Mouse (Mus musculus) CH12.LX (cell line): ENCODE data around the gene D11Wsu47e. TPM values are rescaled to one million over a fixed set of nuclear protein-coding genes. Genes with fewer than 3 reads are reported as not detected.

Source experiments
- DNase-seq: peaks from one replicate; pipeline ENCODE4 v3.0.0-alpha.2; 2013; ENCODE audit errors: extremely low read depth
- H3K27ac ChIP-seq: 2 replicates; pipeline ENCODE4 v1.5.1; 2012; ENCODE audit warnings: low read depth, mild to moderate bottlenecking, control low read depth, moderate library complexity; ENCODE audit not compliant: insufficient read depth
- H3K27me3 ChIP-seq: replicated peaks from 2 replicates; pipeline ENCODE3; 2012; ENCODE audit warnings: inconsistent platforms
- H3K36me3 ChIP-seq, 2 experiments: replicated peaks in 1 of 2; 2 replicates each; pipeline versions ENCODE3 to v1.6.1; 2012; ENCODE audit warnings: inconsistent platforms in 1 of 2, low read length in 1 of 2, mild to moderate bottlenecking in 1 of 2, mixed read lengths in 1 of 2, moderate library complexity in 1 of 2; ENCODE audit not compliant: control insufficient read depth in 1 of 2, insufficient read depth in 1 of 2
- H3K4me1 ChIP-seq, 2 experiments: 2 replicates each; pipeline ENCODE4 v1.6.1; 2012; ENCODE audit warnings: inconsistent platforms in 1 of 2, moderate library complexity in 1 of 2; ENCODE audit not compliant: insufficient read depth in 2 of 2, control insufficient read depth in 1 of 2
- H3K4me2 ChIP-seq: 2 replicates; pipeline ENCODE4 v1.6.1; 2012; ENCODE audit warnings: low read depth, mild to moderate bottlenecking, control low read depth; ENCODE audit not compliant: poor library complexity, insufficient read depth, severe bottlenecking
- H3K4me3 ChIP-seq, 3 experiments: fragments of 150-350 bp in 1 of 3; sonication (generic) in 1 of 3; replicated peaks in 1 of 3; 2 replicates each; pipeline versions ENCODE3 to v1.5.1; 2011 to 2012; ENCODE audit warnings: low read depth in 2 of 3, low read length in 2 of 3, mild to moderate bottlenecking in 2 of 3, moderate library complexity in 2 of 3, control low read depth in 1 of 3, improper control_type of control experiment in 1 of 3, inconsistent platforms in 1 of 3, mixed read lengths in 1 of 3; ENCODE audit not compliant: poor library complexity in 1 of 3
- H3K79me2 ChIP-seq: replicated peaks from 2 replicates; pipeline ENCODE4 v1.6.1; 2012; ENCODE audit warnings: mild to moderate bottlenecking, moderate library complexity; ENCODE audit not compliant: control insufficient read depth, poor library complexity, insufficient read depth, severe bottlenecking; ENCODE audit errors: extremely low read depth
- H3K9ac ChIP-seq: 2 replicates; pipeline ENCODE4 v1.6.1; 2012; ENCODE audit warnings: low read depth, mild to moderate bottlenecking, control low read depth, moderate library complexity; ENCODE audit not compliant: insufficient read depth
- H3K9me3 ChIP-seq: replicated peaks from 2 replicates; pipeline ENCODE3; 2012; ENCODE audit warnings: low read length, inconsistent platforms, mixed read lengths
- CHD2 ChIP-seq: IDR thresholded peaks from 2 replicates; pipeline ENCODE4 v1.6.1; 2011; ENCODE audit warnings: low read length, improper control_type of control experiment
- CTCF ChIP-seq, 2 experiments: IDR thresholded peaks in 1 of 2; conservative IDR thresholded peaks in 1 of 2; 2 replicates each; pipeline ENCODE4 v1.5.1; 2011 to 2012; ENCODE audit warnings: low read depth in 2 of 2, low read length in 2 of 2, improper control_type of control experiment in 1 of 2, inconsistent platforms in 1 of 2, mild to moderate bottlenecking in 1 of 2, moderate library complexity in 1 of 2
- HCFC1 ChIP-seq: IDR thresholded peaks from 2 replicates; pipeline ENCODE4 v1.6.1; 2012; ENCODE audit warnings: low read depth, mild to moderate bottlenecking, inconsistent platforms, low read length, improper control_type of control experiment
- IRF4 ChIP-seq: IDR thresholded peaks from 2 replicates; pipeline ENCODE4 v1.6.1; 2014; ENCODE audit warnings: low read depth, mild to moderate bottlenecking, inconsistent platforms, low read length, improper control_type of control experiment
- JUN ChIP-seq: IDR thresholded peaks from 2 replicates; pipeline ENCODE4 v1.6.1; 2011; ENCODE audit warnings: low read depth, mild to moderate bottlenecking, low read length, improper control_type of control experiment, moderate library complexity; ENCODE audit not compliant: insufficient read depth
- JUND ChIP-seq: conservative IDR thresholded peaks from 2 replicates; pipeline ENCODE4 v1.6.1; 2011; ENCODE audit warnings: low read depth, low read length, improper control_type of control experiment
- KAT2A ChIP-seq: IDR thresholded peaks from 2 replicates; pipeline ENCODE4 v1.6.1; 2012; ENCODE audit warnings: low read length, improper control_type of control experiment, inconsistent platforms; ENCODE audit not compliant: insufficient replicate concordance
- MAX ChIP-seq: IDR thresholded peaks from 2 replicates; pipeline ENCODE4 v1.6.1; 2011; ENCODE audit warnings: low read length, improper control_type of control experiment
- MXI1 ChIP-seq: IDR thresholded peaks from 2 replicates; pipeline ENCODE4 v1.6.1; 2011; ENCODE audit warnings: mild to moderate bottlenecking, low read depth, low read length, improper control_type of control experiment
- POLR2AphosphoS2 ChIP-seq: IDR thresholded peaks from 2 replicates; pipeline ENCODE4 v1.6.1; 2011; ENCODE audit warnings: low read depth, low read length, improper control_type of control experiment
- RAD21 ChIP-seq: IDR thresholded peaks from 2 replicates; pipeline ENCODE4 v1.6.1; 2011; ENCODE audit warnings: low read depth, mild to moderate bottlenecking, low read length, improper control_type of control experiment, moderate library complexity
- SIN3A ChIP-seq: IDR thresholded peaks from 2 replicates; pipeline ENCODE4 v1.6.1; 2012; ENCODE audit warnings: low read length, improper control_type of control experiment, inconsistent platforms
- SMC3 ChIP-seq: IDR thresholded peaks from 2 replicates; pipeline ENCODE4 v1.6.1; 2011; ENCODE audit warnings: low read depth, low read length, improper control_type of control experiment
- TBP ChIP-seq: conservative IDR thresholded peaks from 2 replicates; pipeline ENCODE4 v1.6.1; 2011; ENCODE audit warnings: low read depth, low read length, improper control_type of control experiment
- USF2 ChIP-seq: conservative IDR thresholded peaks from 2 replicates; pipeline ENCODE4 v1.6.1; 2011; ENCODE audit warnings: low read depth, low read length, improper control_type of control experiment
- ZMIZ1 ChIP-seq: IDR thresholded peaks from 2 replicates; pipeline ENCODE4 v1.6.1; 2012; ENCODE audit warnings: low read depth, mild to moderate bottlenecking, inconsistent platforms, low read length, improper control_type of control experiment
- dilution Hi-C: fragments of 300-500 bp; cut with MboI; formaldehyde crosslinking; loops from 2 replicates; pipeline ENCODE4 v1.14.3; 2020; ENCODE audit warnings: low sequenced_read_pairs; ENCODE audit not compliant: extremely low pct_unique_long_range_greater_than_20kb, extremely low pct_ligation_motif_present
- in situ Hi-C: fragments of 300-500 bp; cut with MboI; formaldehyde crosslinking; loops from 3 replicates; pipeline ENCODE4 v1.14.3; 2019; ENCODE audit warnings: low sequenced_read_pairs, low pct_ligation_motif_present, low pct_unique_long_range_greater_than_20kb, mixed read lengths
- polyA plus RNA-seq: library from polyadenylated mRNA; unstranded; fragments of >175 nt; gene quantifications from 2 replicates; pipeline ENCODE4 v1.2.1, GENCODE M21; 2012; ENCODE audit warnings: low read depth; ENCODE audit not compliant: insufficient read length
- total RNA-seq, 2 experiments: library from RNA; depleted of rRNA; stranded (reverse); fragments of 300-350 nt in 1 of 2; fragments of >200 nt in 1 of 2; gene quantifications; 2 replicates each; pipeline ENCODE4 v1.2.3; 2012 to 2014

Gene D11Wsu47e
- total and polyA plus RNA-seq, 3 experiments: 25.1 to 29.6 (median 26.2) TPM

GRCm38 (mm10) chr11:113657221-113657620 is 27.0 kb upstream of the D11Wsu47e start:
- no peak for DNase-seq

GRCm38 (mm10) chr11:113658319-113658718 is 25.9 kb upstream of the D11Wsu47e start:
- Histone ChIP-seq H3K27ac (no peak overlapping the region), H3K4me3 (no peak overlapping the region), H3K27me3 (no peaks in the 10 kb centered on the region), H3K9ac (no peak overlapping the region), H3K36me3 (peaks cover 85 to 90% of the 10 kb centered on the region in 2 experiments), H3K4me2 (no peak overlapping the region), H3K79me2 (0 out of 2 replicates have a peak, but pooled peaks cover 3% of the 10 kb centered on the region), H3K9me3 (no peaks in the 10 kb centered on the region), H3K4me1 (peaks cover 0 to 10% of the 10 kb centered on the region in 2 experiments; a peak in 2 of 4 replicates)
- TF ChIP-seq MAX (no peak), SMC3 (no peak), USF2 (no peak), MXI1 (no peak)
- DNase-seq: no peak
- in situ Hi-C loops: no loop called here
- dilution Hi-C loops: no loop called here

More at GRCm38 (mm10) chr11:113657221-113657620, 27.0 kb upstream of the D11Wsu47e start:
- in situ Hi-C loops (no loop called here), dilution Hi-C loops (no loop called here)
- TF ChIP-seq TBP (no peak), KAT2A (no peak), JUND (no peak), CTCF (conservative IDR thresholded peaks at IDR 0.05 in 1 of 2, IDR thresholded peaks at IDR 0.05 in 1 of 2; ENCODE audit: low read depth in 2 of 2, low read length in 2 of 2) (no peak), JUN (no peak), RAD21 (no peak), HCFC1 (no peak), MAX (no peak), IRF4 (no peak), CHD2 (no peak), ZMIZ1 (no peak), MXI1 (no peak), SMC3 (no peak), SIN3A (no peak), POLR2AphosphoS2 (no peak)
- H3K9me3 ChIP-seq: no peaks in the 10 kb centered on the region
- H3K4me3 ChIP-seq: no peak overlapping the region
- no peaks in the 10 kb centered on the region for H3K27me3 ChIP-seq
- no peak overlapping the region for H3K9ac ChIP-seq
- no peak overlapping the region for H3K4me2 ChIP-seq
- peaks cover 0 to 10% of the 10 kb centered on the region in 2 experiments; a peak in 2 of 4 replicates for H3K4me1 ChIP-seq
- H3K36me3 ChIP-seq: peaks cover 89 to 96% of the 10 kb centered on the region in 2 experiments
- no peak overlapping the region for H3K27ac ChIP-seq
- H3K79me2 ChIP-seq: 0 out of 2 replicates have a peak, but pooled peaks cover 3% of the 10 kb centered on the region
